Mouse (Mus musculus) heart, embryonic 12.5 days (tissue): ENCODE results near the gene Gng5. TPM values are rescaled to one million over a fixed set of nuclear protein-coding genes. Genes with fewer than 3 reads are reported as not detected.

Experiments used
- ATAC-seq: fragments of 200-750 bp; cut with Nextera tagmentation; 2 replicates; pipeline ENCODE4 v1.8.0; 2017; ENCODE audit warnings: moderate TSS enrichment, moderate library complexity; ENCODE audit not compliant: insufficient number of reproducible peaks, low FRiP score
- H3K27ac ChIP-seq: fragments of 300-500 bp; sonication (generic); 2 replicates; pipeline ENCODE4 v1.5.1; 2016; ENCODE audit warnings: mild to moderate bottlenecking, moderate library complexity; ENCODE audit not compliant: poor library complexity, severe bottlenecking
- H3K27me3 ChIP-seq: fragments of 300-500 bp; sonication (generic); replicated peaks from 2 replicates; pipeline ENCODE4 v1.6.1; 2016; ENCODE audit warnings: mild to moderate bottlenecking, moderate library complexity
- H3K36me3 ChIP-seq: fragments of 300-500 bp; sonication (generic); 2 replicates; pipeline ENCODE4 v1.6.1; 2016; ENCODE audit warnings: mild to moderate bottlenecking, moderate library complexity
- H3K4me1 ChIP-seq: fragments of 300-500 bp; sonication (generic); replicated peaks from 2 replicates; pipeline ENCODE4 v1.6.1; 2016; ENCODE audit warnings: mild to moderate bottlenecking
- H3K4me2 ChIP-seq: fragments of 300-500 bp; sonication (generic); 2 replicates; pipeline ENCODE4 v1.6.1; 2016; ENCODE audit warnings: mild to moderate bottlenecking, moderate library complexity
- H3K4me3 ChIP-seq: fragments of 300-500 bp; sonication (generic); 2 replicates; pipeline ENCODE4 v1.5.1; 2016; ENCODE audit warnings: mild to moderate bottlenecking
- H3K9ac ChIP-seq: fragments of 300-500 bp; sonication (generic); 2 replicates; pipeline ENCODE4 v1.6.1; 2016; ENCODE audit warnings: mild to moderate bottlenecking, moderate library complexity
- H3K9me3 ChIP-seq: fragments of 300-500 bp; sonication (generic); replicated peaks from 2 replicates; pipeline ENCODE4 v1.6.1; 2016; ENCODE audit warnings: mild to moderate bottlenecking, moderate library complexity
- WGBS: fragments of 180-500 bp; shearing (Covaris S2); methylation state at CpG from one replicate; pipeline ENCODE4 v1.1.7; 2016; 5-methylcytosine and 5-hydroxymethylcytosine counted together
- polyA plus RNA-seq: library from polyadenylated mRNA; unstranded; fragments of >200 nt; fragmentation: Nextera tagmentation; extraction: Ambion mirVana; gene quantifications from 2 replicates; pipeline ENCODE4 v1.2.1, GENCODE M21; 2016

Gene Gng5
- 1,598 and 1,697 TPM in 2 replicates for polyA plus RNA-seq

GRCm38 (mm10) chr3:146499431-146500002, at the start of gene Gng5, which contains the start of gene Spata1:
Gng5 (plus strand) TSS chr3:146499807.
Spata1 (minus strand) TSS chr3:146499753.
- Histone ChIP-seq H3K27ac (peak within 1 kb of the TSS; percentile 97), H3K4me3 (peak within 1 kb of the TSS; percentile 71), H3K36me3 (peaks cover 11% of the 10 kb centered on the region), H3K9ac (peak within 1 kb of the TSS; percentile 97), H3K4me2 (peak within 1 kb of the TSS; percentile 93), H3K9me3 (no peaks in the 10 kb centered on the region), H3K27me3 (no peaks in the 10 kb centered on the region), H3K4me1 (peaks cover 32% of the 10 kb centered on the region)
- peak; percentile 97 for ATAC-seq
- WGBS = under 1% methylated on average over 76 of the region's 88 CpGs

GRCm38 (mm10) chr3:146450371-146450841, 49.2 kb upstream of the Gng5 start:
- WGBS = under 1% methylated on average over 29 of the region's 29 CpGs
- Histone ChIP-seq H3K4me1 (peaks cover 10% of the 10 kb centered on the region; the same call in 1 of the 2 replicates), H3K27me3 (no peaks in the 10 kb centered on the region), H3K9me3 (no peaks in the 10 kb centered on the region), H3K4me2 (peak overlapping the region; percentile 76), H3K9ac (peak overlapping the region; percentile 76), H3K36me3 (peaks cover 7% of the 10 kb centered on the region), H3K4me3 (peak overlapping the region; percentile 58), H3K27ac (peak overlapping the region; percentile 63; the same call in 1 of the 2 replicates)
- ATAC-seq = peak; percentile 100

- no peak overlapping the region for H3K4me3 ChIP-seq
- no peak overlapping the region for H3K27ac ChIP-seq
- H3K9ac ChIP-seq = no peak overlapping the region
- ATAC-seq = no peak
- peaks cover 10% of the 10 kb centered on the region; the same call in 1 of the 2 replicates for H3K4me1 ChIP-seq
- H3K36me3 ChIP-seq = peaks cover 7% of the 10 kb centered on the region
- no peaks in the 10 kb centered on the region for H3K9me3 ChIP-seq
- 86% methylated on average over 5 of the region's 5 CpGs for WGBS
- H3K27me3 ChIP-seq = no peaks in the 10 kb centered on the region
- H3K4me2 ChIP-seq = no peak overlapping the region
Measured at GRCm38 (mm10) chr3:146451375-146451774, 48.2 kb upstream of the Gng5 start.

GRCm38 (mm10) chr3:146462939-146463338, 36.7 kb upstream of the Gng5 start:
- 55% methylated on average over 2 of the region's 2 CpGs for WGBS
- Histone ChIP-seq H3K4me2 (no peak overlapping the region), H3K4me3 (no peak overlapping the region), H3K4me1 (no peaks in the 10 kb centered on the region), H3K9ac (no peak overlapping the region), H3K27ac (no peak overlapping the region), H3K9me3 (no peaks in the 10 kb centered on the region), H3K36me3 (peaks cover 6% of the 10 kb centered on the region; the same call in 1 of the 2 replicates), H3K27me3 (no peaks in the 10 kb centered on the region)
- ATAC-seq = no peak

- 77% methylated on average over 2 of the region's 2 CpGs for WGBS
- Histone ChIP-seq H3K4me1 (no peaks in the 10 kb centered on the region), H3K9me3 (no peaks in the 10 kb centered on the region), H3K4me3 (no peak overlapping the region), H3K9ac (no peak overlapping the region), H3K27me3 (no peaks in the 10 kb centered on the region), H3K36me3 (no peaks in the 10 kb centered on the region; the same call in 1 of the 2 replicates), H3K27ac (no peak overlapping the region), H3K4me2 (no peak overlapping the region)
- no peak for ATAC-seq
Measured at GRCm38 (mm10) chr3:146469226-146469625, 30.4 kb upstream of the Gng5 start.

- ATAC-seq = no peak
- WGBS = 72% methylated on average over 4 of the region's 4 CpGs
Measured at GRCm38 (mm10) chr3:146472657-146473056, 26.9 kb upstream of the Gng5 start.

GRCm38 (mm10) chr3:146473741-146474140, 25.9 kb upstream of the Gng5 start:
- Histone ChIP-seq H3K9ac (no peak overlapping the region), H3K27ac (no peak overlapping the region), H3K4me3 (no peak overlapping the region), H3K27me3 (no peaks in the 10 kb centered on the region), H3K36me3 (no peaks in the 10 kb centered on the region), H3K4me2 (no peak overlapping the region), H3K4me1 (no peaks in the 10 kb centered on the region), H3K9me3 (no peaks in the 10 kb centered on the region)
- ATAC-seq = no peak

More at GRCm38 (mm10) chr3:146472657-146473056, 26.9 kb upstream of the Gng5 start:
- Histone ChIP-seq H3K4me2 (no peak overlapping the region), H3K9ac (no peak overlapping the region), H3K9me3 (no peaks in the 10 kb centered on the region), H3K27me3 (no peaks in the 10 kb centered on the region), H3K4me1 (no peaks in the 10 kb centered on the region), H3K4me3 (no peak overlapping the region), H3K27ac (no peak overlapping the region), H3K36me3 (no peaks in the 10 kb centered on the region)

- H3K27me3 ChIP-seq = no peaks in the 10 kb centered on the region
- ATAC-seq = no peak
- H3K36me3 ChIP-seq = no peaks in the 10 kb centered on the region
- H3K4me2 ChIP-seq = no peak overlapping the region
- H3K27ac ChIP-seq = no peak overlapping the region
- H3K9me3 ChIP-seq = no peaks in the 10 kb centered on the region
- no peak overlapping the region for H3K4me3 ChIP-seq
- 97% methylated on average over 3 of the region's 3 CpGs for WGBS
- no peaks in the 10 kb centered on the region for H3K4me1 ChIP-seq
- H3K9ac ChIP-seq = no peak overlapping the region
Measured at GRCm38 (mm10) chr3:146474428-146474827, 25.2 kb upstream of the Gng5 start.

GRCm38 (mm10) chr3:146482044-146482443, 17.6 kb upstream of the Gng5 start:
- H3K36me3 ChIP-seq = peaks cover 5% of the 10 kb centered on the region
- no peaks in the 10 kb centered on the region for H3K4me1 ChIP-seq
- no peaks in the 10 kb centered on the region for H3K9me3 ChIP-seq
- H3K9ac ChIP-seq = no peak overlapping the region
- no peak for ATAC-seq
- no peak overlapping the region for H3K4me2 ChIP-seq
- H3K27me3 ChIP-seq = no peaks in the 10 kb centered on the region
- no peak overlapping the region for H3K27ac ChIP-seq
- WGBS = 77% methylated on average over 2 of the region's 2 CpGs
- no peak overlapping the region for H3K4me3 ChIP-seq

GRCm38 (mm10) chr3:146486464-146486863, 13.1 kb upstream of the Gng5 start:
- no peak for ATAC-seq
- no peak overlapping the region for H3K4me3 ChIP-seq
- H3K4me1 ChIP-seq = no peaks in the 10 kb centered on the region
- H3K9ac ChIP-seq = no peak overlapping the region
- no peak overlapping the region for H3K4me2 ChIP-seq
- 75% methylated on average over 4 of the region's 4 CpGs for WGBS
- H3K27me3 ChIP-seq = no peaks in the 10 kb centered on the region
- H3K27ac ChIP-seq = no peak overlapping the region
- peaks cover 5% of the 10 kb centered on the region for H3K36me3 ChIP-seq
- no peaks in the 10 kb centered on the region for H3K9me3 ChIP-seq

GRCm38 (mm10) chr3:146494941-146495340, 4.7 kb upstream of the Gng5 start:
- no peak overlapping the region for H3K4me2 ChIP-seq
- no peak for ATAC-seq
- no peaks in the 10 kb centered on the region for H3K27me3 ChIP-seq
- no peak overlapping the region for H3K27ac ChIP-seq
- no peak overlapping the region for H3K4me3 ChIP-seq
- 89% methylated on average over 8 of the region's 8 CpGs for WGBS
- H3K4me1 ChIP-seq = peaks cover 5% of the 10 kb centered on the region; the same call in 1 of the 2 replicates
- H3K9me3 ChIP-seq = no peaks in the 10 kb centered on the region
- no peak overlapping the region for H3K9ac ChIP-seq
- no peaks in the 10 kb centered on the region for H3K36me3 ChIP-seq
